Mouse (Mus musculus) CD4-positive, CD25-positive, alpha-beta regulatory T cell, adult 4 months (primary cell): Measurements from ENCODE around the gene Gxylt2. TPM values are rescaled to one million over a fixed set of nuclear protein-coding genes. Genes with fewer than 3 reads are reported as not detected.

Experiments used
- ATAC-seq: one replicate; pipeline ENCODE4 v1.8.0; 2017
- polyA plus RNA-seq, 2 experiments: library from polyadenylated mRNA; unstranded; fragments of 100-300 nt; shearing (Covaris generic); gene quantifications; one replicate each; pipeline ENCODE4 v1.2.1; 2017

Gene Gxylt2
- polyA plus RNA-seq, 2 experiments from 2014 or later = 0.17 TPM; not detected in 1

DNA sequence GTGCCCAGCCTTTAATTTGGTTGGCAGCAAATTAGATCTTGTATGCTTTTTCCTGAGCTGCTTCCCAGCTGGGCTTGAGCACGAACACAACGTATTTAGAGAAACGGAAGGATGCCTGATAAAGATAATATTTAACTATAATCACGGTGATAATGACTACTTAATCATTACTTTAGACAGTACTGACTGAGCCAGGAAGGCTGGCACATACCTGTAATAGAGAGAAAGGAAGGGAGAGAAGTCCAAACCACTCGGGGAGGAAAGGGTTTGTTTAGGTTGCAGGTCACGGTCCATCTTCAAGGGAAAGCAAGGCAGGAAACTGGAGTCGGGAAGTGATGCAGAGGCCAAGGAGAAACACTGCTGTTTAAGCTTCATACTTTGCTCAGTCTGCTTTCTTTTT lies 11.6 kb downstream of the Gxylt2 start:
- ATAC-seq = no peak

- ATAC-seq = no peak
Measured at GRCm38 (mm10) chr6:100716817-100717216, 12.3 kb downstream of the Gxylt2 start.

- no peak for ATAC-seq
Measured at GRCm38 (mm10) chr6:100720098-100720501, 15.6 kb downstream of the Gxylt2 start.

DNA sequence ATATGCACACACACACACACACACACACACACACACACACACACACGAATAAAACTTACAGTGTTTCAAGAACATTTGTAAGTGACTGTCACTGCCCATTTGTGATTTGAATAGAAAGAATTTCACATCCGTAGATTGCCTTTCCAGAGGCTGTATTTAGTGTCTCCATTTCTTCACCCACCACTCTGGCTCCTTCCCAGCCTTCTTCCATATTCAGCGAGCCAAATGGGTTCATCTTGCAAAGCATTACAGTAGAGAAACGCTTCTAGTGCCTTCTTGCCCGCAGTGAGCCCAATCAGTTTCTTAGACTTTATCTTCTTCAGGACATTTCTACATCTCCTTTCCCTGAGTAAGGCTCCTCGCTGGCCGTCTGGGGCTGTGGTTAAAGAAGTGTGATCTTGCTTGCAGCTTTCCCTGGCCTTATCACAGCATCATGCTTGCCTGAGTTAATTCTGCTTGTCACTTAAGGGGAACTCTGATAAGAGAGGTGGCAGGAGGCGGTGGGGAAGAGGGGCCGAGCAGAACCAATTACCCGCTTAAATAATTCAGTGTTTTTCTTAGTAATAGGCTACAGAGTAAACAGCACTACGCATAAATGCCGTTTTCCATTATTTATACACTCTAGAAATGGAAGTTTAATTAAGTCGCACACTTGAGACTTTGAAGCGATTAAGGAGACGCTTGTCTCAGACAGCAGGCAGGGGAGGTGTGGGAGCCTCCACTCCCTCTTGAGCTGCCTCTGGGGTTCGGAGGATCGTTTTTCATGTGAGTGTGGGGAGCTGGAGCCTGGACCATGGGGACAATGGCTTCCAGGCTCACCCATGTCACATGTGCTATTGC lies 16.6 kb downstream of the Gxylt2 start:
- ATAC-seq = no peak

GRCm38 (mm10) chr6:100731996-100732375 lies 27.5 kb downstream of the Gxylt2 start:
- ATAC-seq = no peak

DNA sequence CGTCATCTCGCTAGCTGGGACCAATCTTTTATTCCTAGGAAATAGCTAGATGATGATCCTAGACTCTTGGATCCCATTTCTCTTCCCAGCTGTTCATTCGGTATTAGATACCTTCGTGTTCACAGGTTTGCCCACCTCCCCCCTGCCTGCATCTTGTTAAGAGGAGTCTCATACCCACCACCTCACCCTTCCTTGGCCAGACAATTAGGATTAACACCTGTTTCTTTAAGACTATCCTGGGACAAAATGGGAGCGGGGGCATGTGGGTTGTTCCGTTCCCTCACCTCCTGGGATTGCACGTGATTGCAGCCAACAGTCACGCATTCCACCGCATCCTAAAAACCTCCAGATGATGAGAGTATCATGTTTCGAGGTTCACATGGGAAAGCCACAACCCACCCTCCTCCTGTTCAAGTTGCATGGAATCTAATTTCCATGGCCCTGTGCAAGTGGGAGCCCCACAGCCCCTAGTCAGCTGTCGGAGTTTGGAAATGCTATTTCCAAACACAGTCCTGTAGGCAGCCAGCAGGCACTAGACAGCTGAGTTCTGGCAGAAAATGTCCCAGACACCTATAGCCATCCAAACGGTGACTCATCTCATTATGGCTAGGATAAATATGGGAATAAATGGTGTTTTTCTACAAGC lies 28.0 kb downstream of the Gxylt2 start:
- no peak for ATAC-seq

GRCm38 (mm10) chr6:100733218-100733617 lies 28.7 kb downstream of the Gxylt2 start:
- ATAC-seq = no peak

GRCm38 (mm10) chr6:100734321-100734720 lies 29.8 kb downstream of the Gxylt2 start:
- no peak for ATAC-seq

DNA sequence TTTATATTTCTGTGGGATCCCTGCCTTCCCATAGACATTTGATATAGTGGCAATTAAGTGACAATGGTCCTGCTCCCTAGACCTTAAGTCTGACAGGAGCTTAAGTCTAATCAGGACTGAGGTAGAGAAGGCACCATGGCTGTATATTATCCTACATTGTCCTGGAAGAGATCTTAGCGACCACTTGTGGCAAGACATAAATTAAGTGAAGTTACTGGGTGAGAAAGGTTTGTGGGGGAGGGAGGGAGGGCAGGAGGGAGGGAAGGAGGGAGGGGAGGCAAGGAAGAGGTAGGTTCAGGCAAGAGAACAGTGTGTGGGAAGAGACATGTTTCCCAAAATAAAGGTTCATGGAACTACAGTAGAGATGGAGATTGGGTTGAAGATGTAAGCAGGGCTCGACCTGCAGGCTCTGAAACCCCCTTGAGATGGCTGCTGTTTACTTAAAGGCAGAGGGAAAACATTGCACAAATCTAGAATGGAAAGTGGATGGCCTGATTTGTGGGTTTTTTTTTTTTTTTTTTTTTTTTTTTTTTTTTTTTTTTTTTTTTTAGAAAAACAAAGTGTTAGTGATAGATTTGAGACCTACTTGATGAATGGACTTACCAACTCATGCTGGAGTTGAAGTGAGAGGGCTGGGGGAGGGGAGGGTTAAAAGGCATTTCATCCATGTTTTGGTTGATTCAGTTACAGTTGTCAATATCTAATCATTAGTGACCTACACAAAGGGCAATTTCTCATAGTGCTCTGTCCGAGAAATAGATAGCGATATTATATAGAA lies 54.1 kb downstream of the Gxylt2 start:
- no peak for ATAC-seq

GRCm38 (mm10) chr6:100767756-100768155 lies 63.2 kb downstream of the Gxylt2 start:
- no peak for ATAC-seq

DNA sequence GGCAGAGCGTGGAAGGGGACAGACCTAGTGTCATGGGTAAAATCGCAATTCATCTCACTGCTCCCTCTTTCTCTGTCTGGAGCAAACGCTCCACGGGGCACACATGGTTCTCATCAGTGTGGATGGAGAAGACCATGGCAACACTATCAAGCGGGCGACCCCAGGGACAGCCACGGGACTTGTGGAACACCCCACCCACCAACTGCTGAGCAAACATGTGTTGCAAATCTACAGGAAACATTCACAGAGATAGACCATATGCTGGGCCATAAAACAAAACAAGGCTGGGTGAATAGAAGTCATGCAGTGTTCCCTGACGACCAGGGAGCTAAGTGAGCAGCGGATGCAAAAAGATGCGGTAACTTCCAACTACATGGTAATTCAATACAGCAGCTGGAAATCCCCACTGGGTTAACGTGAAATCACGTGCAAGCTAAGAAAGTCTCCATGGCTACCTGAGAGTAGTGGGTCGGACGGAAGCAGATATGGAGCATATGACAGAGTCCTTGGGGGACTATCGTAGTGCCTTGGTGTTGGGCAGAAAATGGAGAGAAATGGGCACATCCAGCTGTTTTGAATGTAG lies 71.5 kb downstream of the Gxylt2 start:
- ATAC-seq = peak; percentile 20

- ATAC-seq = no peak
Measured at GRCm38 (mm10) chr6:100778595-100778994, 74.1 kb downstream of the Gxylt2 start.

GRCm38 (mm10) chr6:100780421-100780820 lies 75.9 kb downstream of the Gxylt2 start:
- ATAC-seq = no peak

- no peak for ATAC-seq
Measured at GRCm38 (mm10) chr6:100781644-100782043, 77.1 kb downstream of the Gxylt2 start.

GRCm38 (mm10) chr6:100787726-100788125 lies 83.2 kb downstream of the Gxylt2 start:
- no peak for ATAC-seq

DNA sequence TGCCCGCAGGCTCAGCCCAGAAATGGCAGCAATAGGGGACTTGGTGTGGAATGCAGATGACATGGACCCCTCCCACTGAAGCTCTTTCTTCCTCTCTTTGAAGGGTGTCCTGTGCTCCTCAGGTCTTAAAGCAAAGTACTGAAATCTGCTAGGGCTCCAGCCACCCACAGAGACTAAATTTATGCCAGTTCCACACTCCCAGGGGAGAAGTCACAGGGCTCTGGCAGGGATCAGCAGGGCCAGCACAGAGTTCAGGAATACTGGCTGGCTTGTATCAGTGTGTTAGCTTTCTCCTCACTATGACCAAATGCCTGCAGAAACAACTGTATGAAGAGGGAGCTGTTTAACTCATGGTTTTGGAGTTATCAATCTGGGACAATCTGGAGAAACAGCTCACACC lies 84.6 kb downstream of the Gxylt2 start:
- ATAC-seq = no peak

- peak; percentile 80 for ATAC-seq
Measured at GRCm38 (mm10) chr6:100792055-100792659, 87.6 kb downstream of the Gxylt2 start.

DNA sequence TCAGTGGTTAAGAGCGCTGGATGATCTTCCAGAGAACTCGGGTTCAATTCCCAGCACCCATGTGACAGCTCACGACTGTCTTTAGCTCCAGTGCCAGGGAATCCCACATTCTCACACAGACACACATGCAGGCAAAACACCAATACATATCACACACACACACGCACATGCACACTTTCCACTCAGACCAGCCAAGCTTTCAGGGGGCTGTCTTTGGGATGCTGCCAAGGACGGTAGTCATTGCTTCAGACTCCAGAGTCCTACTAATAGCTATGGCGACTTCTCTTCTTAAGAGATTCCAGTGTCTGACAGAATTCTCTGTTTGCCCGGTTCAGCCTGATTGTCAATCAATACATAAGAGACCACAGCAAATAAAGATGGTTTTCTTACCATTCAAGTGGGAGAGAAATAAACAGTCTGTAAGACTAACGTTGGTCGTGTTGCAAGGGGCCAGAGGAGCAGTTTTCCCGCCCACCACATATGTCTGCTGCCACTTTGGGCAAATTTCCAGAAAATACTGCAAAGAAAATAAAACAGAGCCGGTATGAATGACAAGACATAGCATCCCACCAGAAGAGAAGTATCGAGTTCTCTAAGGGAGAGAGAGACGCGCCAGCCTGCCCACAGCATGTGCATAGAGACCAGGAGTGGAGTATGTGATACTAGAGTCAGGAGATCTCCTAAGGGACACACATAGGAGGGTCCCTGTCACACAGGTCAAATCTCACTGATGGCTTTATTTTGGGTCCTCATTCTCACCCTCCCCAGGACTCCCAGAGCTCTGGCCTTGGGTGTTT lies 88.6 kb downstream of the Gxylt2 start:
- no peak for ATAC-seq

DNA sequence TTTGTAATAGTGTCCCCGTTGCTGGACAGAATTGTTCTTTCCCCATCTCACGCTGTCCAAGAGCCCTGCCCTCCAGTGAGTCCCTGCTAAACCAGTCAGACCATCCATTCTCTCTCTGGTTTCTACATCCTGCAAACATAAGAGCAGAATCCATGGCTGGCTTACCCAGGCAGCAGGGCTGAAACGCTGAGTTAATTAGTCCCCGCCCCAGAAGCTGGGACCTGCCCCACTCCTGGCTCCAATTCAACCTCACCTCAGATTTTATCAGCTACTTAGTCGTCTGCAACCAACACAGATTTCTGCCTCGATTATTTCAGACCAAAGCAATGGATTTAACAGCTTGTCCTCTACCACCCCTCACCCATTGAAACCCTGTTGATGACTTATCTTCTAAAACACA lies 91.3 kb downstream of the Gxylt2 start:
- ATAC-seq = no peak

GRCm38 (mm10) chr6:100799290-100799689 lies 94.8 kb downstream of the Gxylt2 start:
- no peak for ATAC-seq

DNA sequence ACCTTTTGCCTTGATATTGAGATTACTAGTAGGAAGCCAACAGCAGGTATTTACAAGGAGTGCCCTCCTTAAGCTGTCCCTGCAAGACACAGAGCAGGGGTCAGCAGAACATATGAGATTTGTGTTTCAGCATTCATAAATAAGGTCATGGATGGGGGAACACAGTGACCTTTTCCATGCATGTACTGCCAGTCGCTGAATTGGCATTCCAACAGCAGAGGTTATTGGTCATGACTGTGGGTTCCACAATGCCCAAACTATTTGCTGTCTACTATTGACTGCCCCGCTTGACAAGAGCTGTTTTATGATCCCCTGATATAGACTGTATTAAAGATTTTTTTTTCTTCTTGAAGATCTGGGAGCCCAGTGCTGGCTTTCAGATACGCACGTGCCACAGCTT lies 95.2 kb downstream of the Gxylt2 start:
- no peak for ATAC-seq

DNA sequence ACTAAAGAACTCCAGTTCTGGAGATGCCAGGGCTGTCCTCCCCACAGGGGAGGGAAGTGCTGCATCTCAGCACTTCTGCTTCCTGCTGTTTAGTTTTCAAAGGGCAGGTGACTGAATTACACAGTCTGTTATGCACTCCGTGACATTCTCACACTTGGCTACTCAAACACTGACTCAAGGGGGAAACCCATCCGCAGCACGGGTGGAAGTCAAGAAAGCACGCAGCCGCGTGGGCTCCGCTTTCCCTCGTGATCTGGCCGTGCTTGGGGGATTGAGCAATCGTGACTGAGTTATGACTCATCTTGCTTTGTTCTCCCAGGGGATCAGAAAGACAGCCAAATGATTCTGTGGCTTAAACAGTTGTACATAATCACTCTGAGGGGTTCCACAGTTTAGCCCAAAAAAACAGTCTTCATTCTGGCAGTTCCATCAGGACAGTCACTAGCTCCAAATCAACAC lies 96.0 kb downstream of the Gxylt2 start:
- ATAC-seq = peak; percentile 89
